Mouse (Mus musculus) G1E (cell line): ENCODE data around the gene Rorb.

ENCODE experiments used
- CTCF ChIP-seq: IDR thresholded peaks from 2 replicates; pipeline ENCODE4 v1.5.1; 2012; ENCODE audit warnings: low read depth, low read length, inconsistent platforms, mixed read lengths
- GATA1 ChIP-seq: IDR thresholded peaks from 2 replicates; pipeline ENCODE4 v1.6.1; 2012; ENCODE audit warnings: borderline replicate concordance, low read length, inconsistent platforms, mixed read lengths
- GATA2 ChIP-seq: IDR thresholded peaks from 2 replicates; pipeline ENCODE4 v1.6.1; 2012; ENCODE audit warnings: low read depth, low read length, inconsistent platforms, borderline replicate concordance
- POLR2AphosphoS5 ChIP-seq: IDR thresholded peaks from 2 replicates; pipeline ENCODE4 v1.6.1; 2012; ENCODE audit warnings: low read depth, low read length, inconsistent platforms; ENCODE audit not compliant: insufficient replicate concordance
- TAL1 ChIP-seq: conservative IDR thresholded peaks from 2 replicates; pipeline ENCODE4 v1.6.1; 2012; ENCODE audit warnings: low read depth, low read length, inconsistent platforms, mixed read lengths

DNA sequence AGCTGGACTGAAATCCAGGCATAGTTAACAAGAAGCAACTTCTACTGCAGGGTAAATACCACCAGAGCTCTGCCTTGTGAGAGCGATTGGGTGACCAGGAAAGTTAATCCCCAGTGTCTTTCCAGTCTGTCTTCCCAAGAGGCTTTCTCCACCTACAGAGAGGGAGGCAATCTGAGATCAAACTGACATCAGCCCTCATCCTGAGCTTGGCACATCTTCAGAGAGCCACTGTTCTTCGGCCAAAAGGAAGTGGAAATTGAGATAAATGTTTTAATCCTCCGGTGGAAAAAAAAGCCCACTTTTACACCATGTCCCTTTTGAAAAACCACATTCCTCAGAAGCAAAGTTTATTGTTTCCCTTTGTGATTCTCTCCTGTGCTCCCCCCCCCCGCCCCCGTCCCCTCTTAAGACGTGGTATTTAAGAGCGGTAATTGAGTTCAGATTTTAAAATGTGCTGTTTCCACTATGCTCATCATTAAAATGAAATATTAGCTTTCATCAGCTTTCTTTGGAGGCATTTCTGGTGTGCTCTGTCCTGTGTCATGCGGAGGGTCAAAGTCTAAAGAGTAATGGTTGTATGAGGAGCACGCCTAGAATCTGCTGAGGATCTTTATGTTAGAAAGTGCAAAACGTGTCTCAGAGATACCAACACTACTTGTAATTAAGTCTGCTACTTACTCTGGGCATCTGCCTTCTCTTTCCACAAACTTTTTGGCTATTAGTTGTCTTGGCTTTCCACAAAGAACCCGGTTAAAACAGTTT lies 223.2 kb downstream of the Rorb start:
- TF ChIP-seq CTCF (no peak), GATA1 (no peak), TAL1 (no peak), POLR2AphosphoS5 (no peak), GATA2 (no peak)
